Mouse (Mus musculus) liver, embryonic 18 days (tissue): ENCODE data around the gene Angptl2. TPM values are rescaled to one million over a fixed set of nuclear protein-coding genes. Genes with fewer than 3 reads are reported as not detected.

Source experiments
- polyA plus RNA-seq: library from polyadenylated mRNA; depleted of rRNA; stranded (reverse); fragments of >200 nt; gene quantifications from 2 replicates; pipeline ENCODE4 v1.2.3, GENCODE M21; 2012; rRNA removed

The Angptl2 gene
- 4.5 and 5.3 TPM in 2 replicates for polyA plus RNA-seq

GRCm38 (mm10) chr2:33215700-33216509, at the start of gene Angptl2:
Gene Angptl2 (plus strand): TSS chr2:33216069.

Other genes with a start within 250 kb of the Angptl2 start
- gene Slc2a8, start 234.0 kb upstream of the Angptl2 start, polyA plus RNA-seq, result 5.9 and 6.0 TPM in 2 replicates
- gene Garnl3, start 84.4 kb upstream of the Angptl2 start, polyA plus RNA-seq, result 0.44 and 0.50 TPM in 2 replicates
- 1.4 TPM in 2 replicates for gene Ralgps1, start 155.4 kb downstream of the Angptl2 start, polyA plus RNA-seq
- 4.3 and 4.9 TPM in 2 replicates for gene Zbtb34, start 215.3 kb downstream of the Angptl2 start, polyA plus RNA-seq